Mouse (Mus musculus) thymus, postnatal 4 days (tissue): Measurements from ENCODE around the gene Cebpz.

Experiments
- DNase-seq: peaks from one replicate; pipeline ENCODE4 v3.0.0; 2021

Cebpz gene

DNA sequence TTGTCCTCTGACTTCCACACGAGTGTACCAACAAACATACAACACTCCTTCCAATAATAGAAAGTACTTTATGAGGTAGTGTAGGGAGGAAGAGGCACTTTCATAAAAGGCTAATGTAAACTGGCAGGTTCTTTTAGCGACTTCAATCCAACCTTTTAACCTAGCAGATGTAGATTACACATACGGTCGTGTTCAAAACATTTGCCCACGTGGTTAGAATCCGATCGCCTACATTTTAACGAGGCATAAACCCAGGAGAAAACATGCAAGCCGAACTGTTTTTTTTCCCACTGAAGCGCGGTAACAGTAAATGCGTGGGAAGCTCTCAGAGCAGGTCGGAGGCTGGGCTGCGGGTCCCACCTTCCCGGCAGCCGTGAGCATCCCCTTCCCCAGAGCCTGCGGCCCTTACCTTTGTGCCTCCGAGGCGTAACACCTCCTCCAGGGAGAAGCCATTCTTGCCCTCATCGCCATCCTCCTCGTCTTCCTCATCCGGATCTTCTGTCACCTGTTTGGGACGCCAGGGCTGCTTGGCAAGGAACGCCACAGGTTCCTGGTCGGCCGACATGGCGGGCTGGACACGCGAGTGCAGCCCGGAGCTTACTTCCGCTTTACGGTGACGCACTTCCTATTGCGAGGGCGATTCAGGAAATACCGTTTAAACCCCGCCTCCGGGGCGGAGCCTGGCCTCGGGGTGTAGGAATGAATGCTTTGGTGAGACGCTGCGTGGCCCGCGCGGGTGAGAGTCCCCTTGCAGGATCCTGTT is at the start of gene Cebpz, which contains the start of gene Ndufaf7:
Gene Cebpz (minus strand): TSS at position 601 of the 763 bp plus-strand sequence.
Gene Ndufaf7 (plus strand): TSS at position 671 of the 763 bp plus-strand sequence.
- peak; percentile 98 for DNase-seq

GRCm38 (mm10) chr17:78983736-78984135 is 46.9 kb upstream of the Cebpz start:
- DNase-seq, result no peak

- no peak for DNase-seq
Measured at GRCm38 (mm10) chr17:78983166-78983565, 46.3 kb upstream of the Cebpz start.

DNA sequence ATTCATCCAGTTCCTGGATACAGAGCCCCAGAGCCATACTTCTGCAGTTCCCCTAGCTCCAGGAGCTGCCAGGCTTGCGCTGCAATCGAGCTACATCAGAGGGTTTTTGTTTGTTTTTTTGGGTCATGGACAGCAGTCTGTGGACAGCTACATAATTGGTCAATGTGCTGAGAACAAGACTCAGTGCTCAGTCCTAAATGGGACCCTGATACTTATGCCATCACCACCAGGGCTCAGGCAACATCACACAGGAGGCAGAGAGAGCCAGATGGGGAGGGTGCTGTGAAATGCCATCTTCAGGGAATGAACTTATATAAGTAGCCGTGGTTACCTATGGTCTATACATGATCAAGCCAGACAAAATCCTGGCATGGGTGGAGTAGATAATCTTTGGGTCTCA is 31.6 kb upstream of the Cebpz start:
- DNase-seq, result no peak

DNA sequence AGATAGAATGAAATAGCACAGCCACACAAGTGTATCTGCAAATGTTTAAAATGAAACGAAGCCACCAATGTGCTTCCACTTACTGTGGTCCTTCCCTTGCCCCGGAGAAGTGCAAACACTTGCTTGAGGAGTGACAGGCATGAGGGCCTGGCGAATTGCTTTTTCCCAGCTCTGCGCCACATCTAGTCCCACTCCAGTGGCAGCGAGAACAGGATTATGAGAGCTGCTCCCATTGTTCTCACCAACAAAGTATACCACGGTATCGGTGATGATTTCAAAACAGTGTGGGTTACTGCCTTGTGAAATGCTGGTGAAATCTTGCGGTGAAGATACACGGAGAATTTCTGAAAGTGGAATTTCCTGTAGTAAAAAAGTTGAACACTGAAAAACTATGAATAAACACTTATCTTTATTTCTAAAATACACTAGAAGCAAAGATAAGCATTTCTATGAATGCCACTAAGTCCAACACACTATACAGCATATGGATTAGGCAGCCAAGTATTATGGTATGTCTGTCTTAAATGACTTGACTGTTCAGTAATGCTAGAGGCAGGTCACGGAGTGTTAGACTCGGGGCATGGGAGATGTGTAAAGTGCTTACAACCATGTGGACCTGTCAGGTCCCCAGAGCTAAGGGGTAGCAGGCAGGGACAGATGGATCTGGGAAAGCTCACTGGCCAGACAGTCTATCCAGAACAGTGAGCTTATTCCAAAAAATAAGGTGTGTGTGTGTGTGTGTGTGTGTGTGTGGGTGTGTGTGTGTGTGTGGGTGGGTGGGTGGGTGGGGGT is 29.4 kb upstream of the Cebpz start:
- DNase-seq, result no peak

DNA sequence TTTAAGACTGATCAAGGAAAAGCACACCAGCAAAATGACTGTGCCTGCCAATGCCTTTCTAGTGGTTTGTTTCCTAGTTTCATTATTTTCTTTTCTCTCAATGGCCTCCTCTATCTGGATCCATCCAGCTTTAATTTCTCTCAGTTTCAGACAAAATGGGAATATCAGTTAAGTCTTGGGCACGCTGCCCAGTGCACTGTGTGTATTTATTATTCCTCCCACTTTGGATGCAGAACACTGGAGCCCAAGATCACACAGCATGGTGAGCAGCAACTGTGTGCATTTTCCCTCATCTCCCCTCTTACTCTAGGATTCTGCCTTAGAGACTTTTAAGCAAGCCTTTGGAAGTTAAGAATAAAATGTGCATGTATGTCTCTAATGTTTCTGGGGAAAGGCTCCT is 27.5 kb upstream of the Cebpz start:
- DNase-seq, result no peak

DNA sequence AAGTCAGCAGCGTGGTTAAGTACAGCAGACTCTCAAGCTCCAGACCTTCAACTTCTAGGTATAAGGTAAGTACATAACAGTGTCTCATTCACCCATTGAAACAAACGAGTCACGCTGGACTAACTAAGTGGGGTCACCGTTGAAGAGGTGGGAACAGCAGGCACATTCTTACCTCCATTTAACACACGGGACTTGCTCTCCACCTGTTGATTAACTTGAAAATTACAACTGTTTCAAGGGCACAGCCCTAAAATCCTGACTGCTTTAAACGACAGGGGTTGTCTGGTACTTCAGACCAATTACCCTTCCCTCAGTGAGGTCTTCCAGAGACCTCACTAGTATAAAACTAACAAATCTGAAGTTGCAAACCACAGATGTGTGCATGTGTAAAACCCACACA is 22.6 kb upstream of the Cebpz start:
- no peak for DNase-seq

GRCm38 (mm10) chr17:78953240-78953639 is 16.4 kb upstream of the Cebpz start:
- no peak for DNase-seq

- DNase-seq, result no peak
Measured at GRCm38 (mm10) chr17:78952070-78952469, 15.2 kb upstream of the Cebpz start.

GRCm38 (mm10) chr17:78951225-78951624 is 14.4 kb upstream of the Cebpz start:
- no peak for DNase-seq

DNA sequence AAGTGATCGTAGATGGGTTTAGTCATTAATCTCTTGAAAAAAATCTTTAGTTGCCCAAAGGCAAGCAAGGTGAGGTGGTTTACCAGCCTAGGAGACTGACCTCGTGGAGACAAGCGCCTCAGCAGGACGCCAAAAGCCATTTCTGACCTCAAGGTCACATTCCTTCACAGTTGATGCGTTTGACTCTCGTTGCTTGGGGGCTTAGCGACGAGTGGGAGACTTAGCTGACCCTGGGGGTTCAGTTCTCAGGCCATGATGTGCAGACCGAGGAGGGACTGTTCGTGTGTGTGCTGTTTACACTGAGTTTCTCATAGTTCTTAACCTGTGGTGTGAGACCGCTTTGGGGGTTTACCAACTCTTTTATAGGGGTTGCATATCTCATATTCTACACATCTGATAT is 5.7 kb upstream of the Cebpz start:
- DNase-seq, result no peak

GRCm38 (mm10) chr17:78938927-78939326 is 2.1 kb upstream of the Cebpz start:
- no peak for DNase-seq

- DNase-seq, result no peak
Measured at GRCm38 (mm10) chr17:78937229-78937853, 475 bp upstream of the Cebpz start.

DNA sequence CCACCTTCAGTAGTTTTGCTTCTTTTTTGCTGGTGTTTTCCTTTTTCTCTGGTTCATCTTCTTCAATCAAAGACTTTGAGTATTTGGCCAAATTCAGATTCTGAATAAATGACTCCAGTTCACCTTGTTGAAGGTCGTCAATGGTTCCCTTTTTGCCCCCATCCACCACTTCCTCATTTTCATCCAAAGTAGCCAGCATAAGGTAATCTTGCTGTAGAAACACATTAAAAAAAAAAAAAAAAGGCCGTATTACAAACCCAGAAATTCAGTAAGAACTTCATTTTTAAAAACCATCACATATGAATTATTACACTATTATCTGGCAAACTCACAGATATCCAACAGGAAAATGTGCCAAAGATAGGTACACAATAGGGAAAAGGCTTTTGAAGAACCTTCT is 1.0 kb downstream of the Cebpz start:
- DNase-seq, result no peak

- DNase-seq, result no peak
Measured at GRCm38 (mm10) chr17:78917696-78918095, 19.2 kb downstream of the Cebpz start.

- no peak for DNase-seq
Measured at GRCm38 (mm10) chr17:78916899-78917298, 20.0 kb downstream of the Cebpz start.

DNA sequence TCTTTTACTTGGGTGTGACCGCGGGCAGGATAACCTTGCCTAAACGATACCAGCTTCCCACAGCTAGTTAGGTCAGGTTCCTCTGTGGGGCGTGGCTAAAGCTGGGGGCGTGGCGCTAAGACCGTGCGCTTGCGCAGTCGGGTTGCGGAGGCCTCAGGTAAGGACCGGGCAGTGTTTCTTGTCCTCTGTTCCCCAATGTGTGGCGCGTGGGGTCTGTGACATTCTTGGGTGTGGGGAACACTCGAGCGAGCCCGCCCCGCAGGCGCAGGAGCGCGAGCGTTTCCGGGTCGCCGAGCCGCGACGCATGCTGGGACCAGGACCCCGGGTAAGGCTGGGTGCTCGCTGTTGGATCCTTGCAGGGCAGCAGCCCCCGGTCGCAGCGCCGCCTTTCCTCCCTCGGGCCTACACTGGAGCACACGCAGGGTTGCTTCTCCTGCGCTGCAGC is 20.5 kb downstream of the Cebpz start, which contains the start of gene Cebpzos:
Gene Cebpzos (plus strand): TSS at position 132 of the 445 bp plus-strand sequence.
- peak; percentile 92 for DNase-seq

GRCm38 (mm10) chr17:78915772-78916171 is 21.1 kb downstream of the Cebpz start:
- DNase-seq, result no peak

GRCm38 (mm10) chr17:78913921-78914320 is 22.9 kb downstream of the Cebpz start:
- DNase-seq, result no peak

GRCm38 (mm10) chr17:78912861-78913281 is 24.0 kb downstream of the Cebpz start:
- peak; percentile 54 for DNase-seq

DNA sequence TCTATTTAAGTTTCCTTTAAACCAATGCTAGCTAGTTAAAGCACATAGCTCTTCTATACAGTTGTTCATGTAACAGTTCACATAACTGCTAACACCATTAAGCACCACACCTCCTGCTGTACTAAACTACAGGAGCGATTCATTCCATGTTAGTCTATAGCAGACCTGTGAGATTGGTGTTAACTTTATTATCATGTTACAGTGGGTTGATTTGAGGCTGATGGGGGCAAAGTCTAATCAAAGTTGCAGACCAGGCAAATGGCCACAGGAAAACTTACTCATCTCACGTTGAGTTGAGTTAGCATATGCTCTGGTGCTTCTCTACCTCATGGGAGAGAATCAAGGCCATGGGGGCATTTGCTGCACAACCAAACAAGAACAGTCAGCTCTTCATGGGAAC is 27.5 kb downstream of the Cebpz start:
- no peak for DNase-seq

GRCm38 (mm10) chr17:78906892-78907291 is 30.0 kb downstream of the Cebpz start, which contains the start of gene Sult6b1:
Sult6b1 (minus strand) TSS chr17:78906992.
- DNase-seq, result no peak

GRCm38 (mm10) chr17:78903158-78903557 is 33.7 kb downstream of the Cebpz start:
- DNase-seq, result no peak
